Mouse (Mus musculus) stomach, postnatal 0 days (tissue): Measurements from ENCODE around the gene Tmem82.

Experiments
- CTCF ChIP-seq: IDR thresholded peaks from 2 replicates; pipeline ENCODE4 v1.5.1; 2016; ENCODE audit warnings: antibody characterized with exemption, low read depth, mild to moderate bottlenecking, moderate library complexity
- EP300 ChIP-seq: optimal IDR thresholded peaks from 2 replicates; pipeline ENCODE3; 2016; ENCODE audit warnings: antibody characterized with exemption

GRCm38 (mm10) chr4:141598894-141599250 is 19.6 kb downstream of the Tmem82 start:
- no peak for TF ChIP-seq CTCF
- TF ChIP-seq EP300: no peak
